Mouse (Mus musculus): ENCODE results near the gene Paqr9. TPM values are rescaled to one million over a fixed set of nuclear protein-coding genes. Genes with fewer than 3 reads are reported as not detected.
"Not testable (repeated sequence)": the region's sequence is repeated elsewhere in the genome, so short reads cannot be mapped to it uniquely, and the experiment has no call there.

The Paqr9 gene
- polyA plus RNA-seq (2015; fragmentation: Nextera tagmentation; extraction: Ambion mirVana), result 0.03 and 0.04 TPM in 2 replicates

- no peak for DNase-seq (ENCODE audit: low spot score)
Measured at GRCm38 (mm10) chr9:95559059-95559935, at the start of gene Paqr9. Paqr9 (plus strand) TSS chr9:95559657.

DNA sequence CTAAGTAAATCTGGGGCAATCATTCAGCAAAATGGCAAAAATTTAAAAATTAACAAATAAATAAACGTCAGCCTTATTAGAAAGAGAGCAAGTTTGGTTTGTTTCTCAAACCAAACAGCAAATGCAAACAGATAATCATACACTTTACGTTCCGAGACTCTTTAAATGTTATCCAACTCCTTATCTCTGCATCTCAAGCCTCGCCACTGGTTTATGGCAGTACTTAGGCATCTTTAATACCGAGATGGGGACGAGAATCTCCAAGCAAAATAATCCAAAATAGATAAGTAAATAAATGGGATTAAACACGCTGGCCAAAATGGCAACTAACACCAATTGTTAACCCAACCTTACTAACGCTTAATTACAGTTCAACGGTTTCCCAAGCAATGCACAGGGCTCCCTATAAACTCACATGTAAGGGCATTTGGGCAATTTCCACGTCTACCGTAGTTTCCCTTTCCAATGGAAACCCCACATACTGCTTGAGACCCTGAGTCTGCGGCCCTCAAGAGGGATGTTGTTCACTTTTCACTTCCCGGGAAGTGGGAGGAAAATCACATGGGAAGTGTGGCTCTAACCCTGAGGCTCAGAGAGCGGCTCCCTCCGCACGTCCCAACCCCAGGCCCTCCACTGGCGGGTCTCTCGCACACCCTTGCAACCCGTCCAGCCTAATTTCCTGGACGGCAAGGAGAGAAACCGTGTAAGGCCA lies 48.6 kb upstream of the Paqr9 start:
- DNase-seq (ENCODE audit: low spot score), result peak; percentile 12

GRCm38 (mm10) chr9:95511472-95512330 lies 47.8 kb upstream of the Paqr9 start, which contains the start of gene U2surp:
U2surp (minus strand) TSS chr9:95511996.
- DNase-seq (ENCODE audit: low spot score), result peak; percentile 96

- DNase-seq (ENCODE audit: low spot score), result no peak
Measured at GRCm38 (mm10) chr9:95512331-95513030, 47.0 kb upstream of the Paqr9 start.

DNA sequence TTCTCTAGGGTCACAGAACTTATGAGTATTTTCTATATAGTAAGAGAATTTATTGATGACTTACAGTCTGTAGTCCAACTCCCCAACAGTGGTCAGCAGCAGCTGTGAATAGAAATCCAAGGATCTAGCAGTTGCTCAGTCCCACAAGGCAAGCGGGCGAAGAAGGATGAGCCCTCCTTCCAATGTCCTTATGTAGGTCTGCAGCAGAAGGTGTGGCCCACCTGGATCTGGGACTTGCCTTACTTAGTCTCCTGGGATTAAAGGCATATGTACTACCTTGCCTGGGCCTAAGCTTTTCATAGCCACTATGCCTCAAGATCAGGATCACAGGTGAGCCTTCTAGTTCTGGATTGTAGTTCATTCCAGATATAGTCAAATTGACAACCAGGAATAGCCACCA lies 45.7 kb upstream of the Paqr9 start:
- no peak for DNase-seq (ENCODE audit: low spot score)

DNA sequence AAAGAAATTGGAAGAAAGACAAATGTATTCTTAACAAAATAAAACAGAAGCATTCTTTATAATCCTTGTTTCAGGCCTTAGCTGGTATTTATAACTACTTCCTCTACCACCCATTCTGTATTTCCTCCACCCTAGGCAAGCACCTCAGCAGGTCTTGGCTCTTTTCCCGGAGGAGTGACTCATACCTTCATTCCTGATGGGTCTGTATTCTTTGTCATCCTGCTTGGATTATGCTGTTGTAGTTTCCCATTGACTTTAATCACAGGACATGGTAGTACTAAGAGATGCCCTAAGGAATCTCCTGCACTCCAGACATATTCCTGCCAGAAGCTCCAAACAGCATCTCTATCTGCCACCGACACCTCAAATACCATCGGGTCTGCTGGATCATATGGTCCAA lies 45.1 kb upstream of the Paqr9 start:
- DNase-seq (ENCODE audit: low spot score), result not testable (repeated sequence)

- no peak for DNase-seq (ENCODE audit: low spot score)
Measured at GRCm38 (mm10) chr9:95520563-95520962, 38.9 kb upstream of the Paqr9 start.

- no peak for DNase-seq (ENCODE audit: low spot score)
Measured at GRCm38 (mm10) chr9:95521031-95521430, 38.4 kb upstream of the Paqr9 start.

GRCm38 (mm10) chr9:95521566-95521965 lies 37.9 kb upstream of the Paqr9 start:
- no peak for DNase-seq (ENCODE audit: low spot score)

- DNase-seq (ENCODE audit: low spot score), result no peak
Measured at GRCm38 (mm10) chr9:95522561-95522960, 36.9 kb upstream of the Paqr9 start.

DNA sequence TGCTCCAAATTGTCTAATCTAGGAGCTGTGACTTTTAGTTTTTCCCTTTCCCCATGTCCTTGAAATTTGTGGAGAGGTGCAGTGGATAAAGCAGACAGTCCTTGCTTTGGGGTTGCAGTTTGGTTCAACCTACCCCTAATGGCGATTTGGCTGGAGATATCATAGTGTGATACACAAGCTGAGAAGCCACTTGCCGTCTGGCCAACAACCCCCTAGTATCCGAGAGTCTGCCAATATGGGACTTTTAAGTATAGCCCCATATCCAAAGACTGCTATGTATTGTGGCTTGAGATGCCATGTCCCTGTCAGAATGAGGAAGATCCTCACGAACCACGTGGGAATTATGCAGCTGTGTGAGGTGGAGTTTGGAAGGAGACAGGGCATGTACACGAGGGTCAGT lies 34.1 kb upstream of the Paqr9 start:
- DNase-seq (ENCODE audit: low spot score), result no peak

GRCm38 (mm10) chr9:95525961-95526360 lies 33.5 kb upstream of the Paqr9 start:
- DNase-seq (ENCODE audit: low spot score), result no peak

GRCm38 (mm10) chr9:95527676-95528075 lies 31.8 kb upstream of the Paqr9 start:
- no peak for DNase-seq (ENCODE audit: low spot score)

DNA sequence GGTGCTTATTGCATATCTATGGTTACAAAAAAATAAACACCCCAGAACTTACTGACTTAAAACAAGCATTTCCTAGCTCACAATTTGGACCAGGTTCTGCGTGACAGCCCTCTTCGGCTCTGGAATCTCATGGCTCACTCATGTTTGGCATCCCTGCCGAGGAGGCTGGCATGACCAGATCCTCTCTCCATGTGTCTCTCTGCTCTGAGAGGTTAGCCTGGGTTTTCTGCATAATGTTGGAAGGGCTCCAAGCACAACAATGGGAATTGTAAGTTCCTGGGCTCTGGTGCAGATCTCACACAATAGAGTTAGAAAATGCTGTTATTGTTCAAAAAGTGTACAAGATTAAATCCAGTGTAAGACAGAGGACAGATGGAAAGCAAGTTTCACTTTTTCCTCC lies 28.3 kb upstream of the Paqr9 start:
- DNase-seq (ENCODE audit: low spot score), result no peak

GRCm38 (mm10) chr9:95533817-95534216 lies 25.6 kb upstream of the Paqr9 start:
- no peak for DNase-seq (ENCODE audit: low spot score)

DNA sequence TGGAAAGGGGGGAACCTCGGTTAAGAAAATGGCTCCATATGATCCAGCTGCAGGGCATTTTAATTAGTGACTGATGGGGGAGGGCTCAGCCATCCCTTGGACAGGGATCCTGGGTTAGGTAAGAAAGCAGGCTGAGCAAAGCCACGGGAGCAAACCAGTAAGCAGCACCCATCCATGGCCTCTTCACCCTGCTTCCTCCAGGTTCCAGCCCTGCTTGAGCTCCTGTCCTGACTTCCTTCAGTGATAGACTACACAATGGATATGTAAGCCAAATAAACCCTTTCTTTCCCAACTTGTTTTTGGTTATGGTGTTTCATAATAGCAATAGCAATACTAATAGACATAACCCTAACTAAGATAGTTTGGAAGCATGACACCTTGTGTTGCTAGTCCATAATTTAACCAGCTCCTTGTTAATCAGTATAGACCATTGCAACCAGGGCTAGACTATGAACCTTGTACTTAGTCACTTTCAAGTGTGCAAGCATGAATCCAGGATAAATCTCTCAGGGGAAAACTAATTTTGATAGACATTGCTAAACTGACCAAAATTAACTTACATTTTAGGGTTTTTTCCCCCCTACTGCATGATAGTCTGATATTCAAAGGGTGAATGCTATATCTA lies 20.2 kb upstream of the Paqr9 start:
- DNase-seq (ENCODE audit: low spot score), result no peak

DNA sequence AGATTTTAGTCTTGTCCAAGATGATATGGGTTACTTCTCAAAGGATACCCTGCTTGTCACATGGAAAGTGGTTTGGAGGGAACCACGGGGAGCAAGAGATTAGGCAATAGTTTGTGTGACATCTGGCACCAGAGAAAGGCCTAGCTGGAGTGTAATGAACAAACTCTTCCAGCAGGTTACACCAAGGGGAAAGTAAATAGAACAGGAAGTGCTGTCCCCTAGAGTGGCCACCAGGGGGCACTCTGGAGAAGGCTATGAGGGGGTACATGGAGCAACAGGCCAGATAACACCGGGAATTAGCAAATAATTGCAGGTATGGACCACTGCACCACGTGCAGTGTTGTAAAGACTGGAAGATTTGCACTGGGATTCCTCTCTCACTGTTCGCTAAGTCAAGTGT lies 19.0 kb upstream of the Paqr9 start:
- peak; percentile 39 for DNase-seq (ENCODE audit: low spot score)

- DNase-seq (ENCODE audit: low spot score), result no peak
Measured at GRCm38 (mm10) chr9:95541208-95541607, 18.2 kb upstream of the Paqr9 start.

GRCm38 (mm10) chr9:95541650-95542432 lies 17.6 kb upstream of the Paqr9 start:
- no peak for DNase-seq (ENCODE audit: low spot score)

- no peak for DNase-seq (ENCODE audit: low spot score)
Measured at GRCm38 (mm10) chr9:95542475-95542874, 17.0 kb upstream of the Paqr9 start.

Data from thymus, postnatal 0 days (tissue).